Mouse (Mus musculus): ENCODE results near the gene Pitpnm1.
"Not testable (repeated sequence)": the region's sequence is repeated elsewhere in the genome, so short reads cannot be mapped to it uniquely, and the experiment has no call there.

Pitpnm1 gene

DNA sequence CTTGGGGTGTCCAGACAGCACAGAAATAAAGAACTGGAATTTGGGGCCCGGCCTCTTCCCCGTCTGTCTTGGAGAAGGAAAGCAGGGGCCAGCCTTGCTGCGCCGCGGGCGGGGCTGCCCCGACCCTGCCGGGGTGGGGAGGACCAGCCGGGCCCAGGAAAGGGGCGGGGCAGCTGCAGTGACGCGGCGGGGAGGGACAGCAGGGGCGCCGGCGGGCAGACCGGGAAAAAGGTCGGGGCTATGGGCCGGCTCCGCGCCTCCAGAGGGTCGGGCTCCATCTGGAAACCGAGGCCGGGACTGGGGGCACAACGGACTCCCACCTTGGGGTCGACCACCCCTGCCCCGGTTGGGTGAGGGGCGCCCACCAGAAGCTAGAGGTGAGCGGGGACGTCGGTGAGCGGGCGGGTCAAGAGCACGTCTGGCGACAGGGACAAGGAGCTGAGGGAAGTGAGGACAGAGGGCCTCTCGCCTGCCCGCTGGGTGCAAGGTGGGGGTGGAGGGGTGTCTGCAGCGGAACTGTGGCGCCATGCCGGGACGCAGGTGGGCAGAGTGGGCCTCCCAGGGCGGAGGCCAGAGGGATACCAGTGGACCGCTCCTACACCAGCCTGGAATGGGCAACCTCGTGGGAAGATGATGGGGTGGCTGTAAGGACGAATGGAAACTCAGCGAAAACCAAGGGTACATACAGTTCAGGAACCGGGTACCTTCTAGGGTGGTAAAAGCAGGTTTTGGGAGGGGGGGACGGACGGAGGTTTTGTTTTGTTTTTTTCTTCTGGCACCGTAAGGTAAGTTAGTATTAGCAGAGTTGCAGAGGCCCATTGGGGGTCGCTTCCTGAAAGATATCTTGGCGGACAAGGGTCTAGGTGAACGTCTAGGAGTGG lies at the start of gene Pitpnm1:
Gene Pitpnm1, plus strand, starts transcription at position 162 of the 881 bp plus-strand sequence.
- peak; percentile 85 to 93 for DNase-seq (ENCODE audit: low spot score in 2 of 2)

DNA sequence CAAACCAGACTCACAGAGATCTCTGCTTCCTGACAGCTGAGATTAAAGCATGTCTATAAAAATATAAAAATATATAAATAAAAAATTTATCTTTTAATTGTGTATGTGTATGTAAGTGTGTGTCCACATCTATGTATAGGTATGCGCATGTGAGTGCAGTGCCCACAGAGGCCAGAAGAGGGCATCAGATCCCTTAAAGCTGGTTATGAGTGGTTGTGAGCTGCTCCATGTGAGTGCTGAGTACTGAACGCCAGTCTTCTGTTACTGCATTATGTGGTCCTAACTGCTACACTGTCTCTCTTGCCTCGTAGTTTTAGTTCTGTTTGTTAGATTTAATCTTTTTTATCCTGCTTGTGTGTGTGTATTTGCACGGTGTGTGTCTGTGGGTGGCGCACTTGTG lies 48.8 kb upstream of the Pitpnm1 start:
- DNase-seq (ENCODE audit: low spot score in 2 of 2), result peak in 1 of 2 experiments; percentile 35

DNA sequence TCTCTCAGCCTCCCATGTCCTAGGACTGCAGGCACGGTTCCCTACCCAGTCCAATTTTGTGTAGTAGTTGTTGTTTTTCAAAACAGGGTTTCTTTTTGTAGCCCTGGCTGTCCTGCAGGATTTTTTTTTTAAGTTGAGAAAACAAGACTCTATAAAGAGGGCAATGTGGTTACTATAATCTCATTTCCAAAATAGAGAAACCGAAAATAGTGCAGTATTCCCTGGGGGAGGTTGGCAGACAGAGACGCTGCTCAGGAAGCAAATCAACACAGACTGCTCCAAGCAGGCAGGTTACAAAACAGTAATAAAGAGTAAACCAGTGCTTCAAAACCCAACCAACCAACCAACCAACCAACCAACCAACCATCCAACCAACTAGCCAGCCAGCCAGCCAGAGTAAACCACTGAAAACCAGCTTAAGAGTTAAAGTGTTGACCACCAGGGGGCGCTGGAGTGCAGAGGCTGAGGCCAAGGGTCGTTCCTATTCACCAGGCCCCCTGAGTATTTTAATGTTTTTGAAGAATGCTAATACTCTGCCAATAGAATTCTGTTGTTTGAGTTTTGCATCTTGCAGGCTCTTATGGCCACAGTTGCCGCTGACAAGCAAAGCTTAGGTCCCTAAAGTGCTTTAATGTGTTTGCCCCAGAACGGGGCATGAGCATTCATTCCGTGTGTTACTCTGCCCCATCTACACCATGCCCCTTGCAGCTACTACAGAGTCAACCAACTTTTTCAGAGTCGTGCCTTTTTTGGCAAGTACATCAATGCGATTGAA lies 47.9 kb upstream of the Pitpnm1 start:
- DNase-seq (ENCODE audit: low spot score in 2 of 2), result peak; percentile 75 to 94

DNA sequence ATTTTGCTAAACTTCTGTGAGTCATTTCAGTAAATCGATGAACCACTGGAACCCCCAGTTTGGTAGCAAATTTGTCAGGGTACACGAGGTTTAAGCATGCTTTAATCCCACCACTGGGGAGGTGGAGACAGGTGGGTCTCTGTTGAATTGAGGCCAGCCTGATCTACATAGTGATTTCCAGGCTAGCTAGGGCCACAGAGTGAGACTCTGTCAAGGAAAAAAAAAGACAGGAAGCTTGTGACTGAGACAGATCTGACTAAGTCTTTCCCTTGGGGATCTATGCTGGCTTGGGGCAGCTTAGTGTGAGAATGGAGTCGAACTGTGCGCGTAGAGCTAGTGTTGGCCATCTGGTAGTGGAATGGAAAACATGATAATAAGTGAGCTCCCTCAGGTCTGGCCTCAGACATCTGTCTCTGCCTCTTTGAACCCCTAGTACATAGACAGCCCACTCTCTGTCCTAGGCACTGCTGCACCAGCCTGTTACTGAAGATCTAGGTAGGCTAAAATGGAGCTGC lies 47.2 kb upstream of the Pitpnm1 start:
- peak in 1 of 2 experiments; percentile 60 for DNase-seq (ENCODE audit: low spot score in 2 of 2)

DNA sequence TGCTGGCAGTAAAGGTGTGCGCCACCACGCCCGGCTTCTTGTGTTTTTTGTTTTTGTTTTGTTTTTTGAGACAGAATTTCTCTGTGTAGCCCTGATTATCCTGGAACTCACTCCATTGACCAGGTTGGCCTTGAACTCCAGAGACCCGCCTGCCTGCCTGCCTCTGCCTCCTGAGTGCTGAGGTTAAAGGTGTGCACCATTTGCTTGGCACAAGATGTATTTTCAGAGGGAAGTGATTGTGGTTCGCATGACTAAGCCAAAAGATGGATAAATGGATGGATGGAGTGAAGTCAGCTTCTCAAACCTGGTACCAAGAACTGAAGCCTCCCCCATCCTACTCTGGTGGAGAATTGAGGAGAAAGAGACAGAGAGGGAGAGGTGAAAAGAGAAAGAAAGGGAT lies 45.2 kb upstream of the Pitpnm1 start:
- no peak for DNase-seq (ENCODE audit: low spot score in 2 of 2)

DNA sequence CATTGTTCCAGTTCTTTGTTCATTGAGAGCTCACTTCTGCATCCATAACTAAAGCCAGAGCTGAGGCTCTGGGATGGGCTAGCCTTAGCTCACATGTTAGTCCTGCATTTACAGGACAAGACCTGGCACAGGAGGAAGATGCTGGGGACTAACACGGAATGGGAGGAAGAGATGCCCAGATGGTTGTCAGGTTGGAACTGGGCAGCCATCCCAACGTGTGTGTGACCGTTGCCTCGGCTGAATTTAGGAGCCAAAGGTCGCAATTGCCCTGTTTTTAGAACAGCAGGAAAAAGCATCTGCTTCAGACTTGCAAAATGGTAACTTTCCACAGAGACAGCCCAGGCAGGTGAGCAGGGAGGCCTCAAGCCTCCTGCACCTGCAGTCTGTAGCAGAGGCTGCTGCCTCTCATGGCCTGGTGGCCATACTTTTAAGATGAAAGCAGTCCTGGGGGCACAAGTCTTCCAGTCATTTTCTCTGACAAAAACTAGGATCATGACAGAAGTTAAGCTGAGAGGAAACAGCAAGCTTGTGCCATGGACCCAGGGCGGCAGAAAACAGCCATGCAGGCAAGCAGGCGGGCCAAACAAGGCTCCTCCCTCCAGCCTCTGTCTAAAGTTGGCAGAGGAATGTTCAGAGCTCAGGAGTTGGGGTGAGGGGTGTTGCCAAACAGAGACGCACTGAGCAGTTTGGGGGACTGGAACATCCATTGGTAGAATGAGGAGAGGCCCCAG lies 44.4 kb upstream of the Pitpnm1 start:
- DNase-seq (ENCODE audit: low spot score in 2 of 2), result no peak

DNA sequence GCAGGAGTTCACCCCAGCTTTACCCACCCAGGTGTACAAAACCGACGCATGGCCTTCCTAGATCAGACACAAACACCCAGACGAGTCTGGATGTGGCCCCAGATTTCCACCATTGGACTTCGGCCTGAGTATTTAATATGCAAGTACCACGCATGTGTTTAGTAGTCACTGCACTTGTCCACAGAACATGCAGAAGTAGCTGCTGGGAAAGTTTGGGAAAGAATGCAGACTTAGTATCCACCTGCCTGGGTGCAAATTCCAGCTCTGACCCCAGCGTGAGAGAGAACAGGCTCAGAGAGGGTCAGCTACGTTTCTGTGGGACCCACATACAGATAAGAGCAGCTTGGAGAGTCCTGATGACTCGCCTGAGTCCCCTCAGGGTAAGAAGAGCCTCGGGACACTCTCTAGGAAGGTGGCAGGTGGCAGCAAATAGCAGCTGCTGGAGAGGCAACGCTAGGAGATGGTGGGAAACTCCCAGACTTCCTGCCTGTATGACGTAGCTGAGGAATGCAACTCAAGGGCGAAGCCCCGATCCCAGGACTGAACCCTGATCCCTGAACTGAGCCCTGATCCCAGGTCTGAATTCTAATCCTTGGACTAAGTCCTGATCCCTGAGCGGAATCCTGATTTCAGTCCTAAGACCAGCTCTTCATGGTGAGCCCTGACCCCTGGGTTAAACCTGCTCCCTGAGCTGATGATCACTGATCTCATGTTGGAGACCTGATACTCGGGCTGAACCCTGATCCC lies 43.7 kb upstream of the Pitpnm1 start:
- DNase-seq (ENCODE audit: low spot score in 2 of 2), result no peak

DNA sequence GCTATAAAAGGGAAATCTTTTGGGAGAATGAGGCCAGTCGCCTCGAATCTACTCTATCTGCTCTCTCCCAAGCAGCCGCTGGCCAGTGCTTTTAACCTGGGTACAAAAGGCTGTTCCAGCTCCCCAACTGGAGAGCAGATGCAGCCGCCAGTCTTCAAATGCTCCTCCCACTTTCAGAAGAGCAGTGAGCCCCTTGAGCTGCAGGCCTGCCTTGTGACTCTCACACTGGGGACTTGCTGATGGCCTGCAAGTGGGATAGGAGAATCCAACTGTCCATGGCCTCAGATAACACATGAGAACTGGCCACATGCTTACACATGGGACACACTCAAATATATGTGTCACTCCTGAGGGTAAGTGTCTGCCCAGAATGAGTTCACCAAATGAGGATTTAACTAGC lies 43.1 kb upstream of the Pitpnm1 start:
- no peak for DNase-seq (ENCODE audit: low spot score in 2 of 2)

DNA sequence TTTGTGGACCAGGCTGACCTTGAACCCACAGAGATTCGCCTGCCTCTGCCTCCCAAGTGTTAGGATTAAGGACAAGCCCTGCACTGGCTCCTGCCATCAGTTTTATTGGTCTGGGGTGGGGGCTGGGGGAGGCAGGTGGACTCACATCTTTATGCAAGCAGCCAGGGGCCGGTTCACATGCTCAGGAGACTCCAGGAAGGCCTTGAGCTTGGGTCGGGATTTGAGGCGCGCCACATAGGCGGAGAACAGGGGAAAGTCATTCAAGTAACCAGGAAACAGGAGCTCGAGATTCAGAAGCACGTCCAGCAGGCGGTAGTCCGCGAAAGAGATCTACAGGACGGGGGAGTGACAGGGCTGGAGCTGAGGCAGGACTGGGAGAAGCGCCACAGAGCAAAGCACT lies 42.4 kb upstream of the Pitpnm1 start:
- no peak for DNase-seq (ENCODE audit: low spot score in 2 of 2)

DNA sequence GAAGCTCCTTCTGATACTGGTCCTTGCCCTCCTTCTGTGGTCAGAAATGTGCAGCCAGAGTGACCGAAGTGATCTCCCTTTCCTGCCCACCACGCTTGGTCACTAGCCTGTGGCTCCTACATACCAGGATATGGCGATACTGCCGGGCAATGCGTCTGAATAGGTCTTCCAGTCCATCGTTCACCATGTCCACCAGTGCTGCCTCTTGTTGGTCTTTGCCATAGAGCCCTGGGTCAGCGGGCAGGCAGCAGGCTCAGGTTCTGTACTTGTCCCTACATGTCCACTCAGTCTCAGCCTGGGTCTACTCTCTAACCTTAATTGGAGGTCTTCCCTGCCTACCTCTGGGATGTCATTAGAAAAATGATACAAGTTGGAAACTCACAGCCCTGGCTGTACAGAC lies 41.8 kb upstream of the Pitpnm1 start:
- no peak for DNase-seq (ENCODE audit: low spot score in 2 of 2)

DNA sequence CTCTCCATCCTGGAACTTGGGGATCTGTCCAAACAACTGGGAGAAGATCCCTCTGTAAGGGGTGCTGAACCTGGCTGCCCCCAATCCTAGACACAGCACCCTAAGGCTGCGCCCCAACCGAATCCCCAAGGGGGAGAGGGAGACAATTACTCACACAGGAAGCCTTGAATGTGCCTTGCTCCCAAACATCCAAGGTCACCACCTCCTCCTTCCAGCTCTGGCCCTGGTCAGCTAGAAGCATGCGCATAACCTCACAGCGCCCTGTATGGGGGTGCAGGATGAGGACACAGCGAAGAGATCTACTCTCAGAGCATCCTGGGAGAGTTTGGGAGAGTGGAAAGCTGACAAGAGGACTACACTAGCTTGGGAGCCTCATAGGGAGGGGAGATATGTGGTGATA lies 41.2 kb upstream of the Pitpnm1 start:
- no peak for DNase-seq (ENCODE audit: low spot score in 2 of 2)

DNA sequence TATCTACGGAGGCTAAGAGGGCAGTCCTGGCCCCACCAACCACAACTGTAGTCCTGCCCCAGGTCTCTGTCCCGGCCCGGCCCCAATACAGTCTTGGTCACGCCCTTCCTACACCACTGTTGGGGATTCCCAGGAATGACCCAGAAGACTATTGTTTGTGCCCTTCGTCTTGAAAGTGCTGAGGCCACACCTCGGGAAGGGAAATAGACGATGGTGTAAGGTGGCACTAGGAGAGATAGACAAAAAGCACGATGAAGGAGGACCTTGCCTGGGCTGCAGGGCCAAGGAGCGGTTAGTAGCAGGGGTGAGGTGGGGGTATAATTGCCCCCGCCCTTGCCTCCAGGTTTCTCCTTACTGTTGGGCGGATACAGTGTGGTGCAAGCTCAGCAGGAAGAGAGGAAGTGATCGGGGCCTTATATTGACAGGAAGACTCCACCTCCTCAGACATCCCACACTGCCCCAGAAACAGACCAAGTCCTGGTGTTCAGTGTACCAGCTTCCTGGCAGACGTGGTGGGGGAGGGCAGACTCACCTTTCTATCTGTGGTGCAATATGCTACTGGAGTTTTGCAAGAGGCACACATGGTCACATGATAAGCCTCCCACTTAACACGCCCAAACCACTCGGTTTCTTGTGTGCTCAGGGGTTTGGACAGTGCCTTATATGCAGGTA lies 40.6 kb upstream of the Pitpnm1 start, which contains the start of gene Gstp3:
Gene Gstp3, minus strand, starts transcription at position 501 of the 672 bp plus-strand sequence.
- DNase-seq (ENCODE audit: low spot score in 2 of 2), result peak in 1 of 2 experiments; percentile 48

DNA sequence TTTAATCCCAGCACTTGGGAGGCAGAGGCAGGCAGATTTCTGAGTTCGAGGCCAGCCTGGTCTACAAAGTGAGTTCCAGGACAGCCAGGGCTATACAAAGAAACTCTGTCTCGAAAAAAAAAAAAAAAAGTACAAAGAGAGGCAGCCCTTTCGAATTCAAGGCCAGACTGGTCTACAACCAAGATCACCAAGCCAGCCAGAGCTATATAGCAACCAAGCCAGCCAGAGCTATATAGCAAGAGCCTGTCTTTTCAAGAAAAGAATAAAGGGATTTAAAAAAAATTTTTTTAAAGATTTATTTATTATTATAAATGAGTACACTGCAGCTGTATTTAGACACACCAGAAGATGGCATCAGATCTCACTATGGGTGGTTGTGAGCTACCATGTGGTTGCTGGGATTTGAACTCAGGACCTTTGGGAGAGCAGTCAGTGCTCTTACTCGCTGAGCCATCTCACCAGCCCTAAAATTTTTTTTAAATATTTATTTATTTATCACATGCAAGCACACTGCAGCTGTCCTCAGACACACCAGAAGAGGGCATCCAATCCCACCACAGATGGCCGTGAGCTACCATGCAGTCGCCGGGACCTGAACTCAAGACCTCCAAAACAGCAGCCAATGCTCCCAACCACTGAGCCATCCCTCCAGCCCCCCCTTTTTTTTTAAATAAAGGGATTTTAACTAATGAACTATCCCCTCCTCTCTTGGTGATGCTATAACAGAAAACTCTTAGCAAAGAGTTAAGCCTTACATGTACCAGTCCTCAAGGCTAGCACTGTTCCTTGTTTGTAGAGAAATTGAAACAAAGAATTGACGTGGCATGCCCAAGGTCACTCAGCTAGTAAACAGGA lies 39.5 kb upstream of the Pitpnm1 start:
- not testable (repeated sequence) for DNase-seq (ENCODE audit: low spot score in 2 of 2)

DNA sequence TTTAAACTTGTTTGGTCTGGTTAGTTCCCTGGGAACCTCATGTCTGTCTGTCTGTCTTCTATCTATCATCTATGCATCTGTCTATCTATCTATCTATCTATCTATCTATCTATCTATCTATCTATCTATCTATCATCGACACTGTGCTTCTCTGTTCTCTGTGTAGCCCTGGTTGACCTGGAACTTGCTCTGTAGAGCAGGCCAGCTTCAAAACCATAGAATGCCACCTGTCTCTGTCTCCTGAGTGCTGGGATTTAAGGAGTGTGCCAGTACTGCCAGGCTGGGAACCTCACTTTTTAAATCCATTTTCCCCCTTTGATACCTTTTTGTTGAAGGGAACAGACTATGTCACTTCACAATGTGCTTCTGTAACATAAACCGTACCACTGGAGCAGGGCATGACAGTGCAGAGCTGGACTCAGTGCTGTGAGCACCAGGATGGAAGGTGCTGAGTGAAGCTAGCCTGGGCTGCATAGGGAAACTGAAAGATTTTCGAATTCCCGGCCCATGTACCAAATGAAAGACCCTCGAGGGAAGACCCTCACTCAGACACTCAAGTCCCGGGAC lies 38.8 kb upstream of the Pitpnm1 start:
- no peak for DNase-seq (ENCODE audit: low spot score in 2 of 2)

DNA sequence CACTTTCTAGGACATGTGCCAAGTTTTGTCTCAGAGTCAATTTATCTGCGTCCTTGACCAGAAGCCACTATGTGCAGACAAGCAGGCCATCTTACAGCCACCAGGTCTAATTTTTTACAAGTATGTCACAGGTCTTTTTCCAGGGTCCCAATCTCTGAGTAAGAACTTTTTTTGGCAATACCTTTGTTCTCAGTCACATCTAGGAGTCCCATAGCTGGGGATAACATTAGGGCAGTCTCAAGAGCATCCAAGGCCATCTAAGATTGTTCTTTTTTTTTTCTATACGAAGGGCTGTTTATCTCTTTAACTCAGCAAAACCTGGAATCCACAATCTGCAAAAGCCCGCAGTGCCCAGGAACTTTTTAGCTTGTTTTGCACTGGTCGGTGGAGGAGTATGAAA lies 36.4 kb upstream of the Pitpnm1 start:
- not testable (repeated sequence) for DNase-seq (ENCODE audit: low spot score in 2 of 2)

DNA sequence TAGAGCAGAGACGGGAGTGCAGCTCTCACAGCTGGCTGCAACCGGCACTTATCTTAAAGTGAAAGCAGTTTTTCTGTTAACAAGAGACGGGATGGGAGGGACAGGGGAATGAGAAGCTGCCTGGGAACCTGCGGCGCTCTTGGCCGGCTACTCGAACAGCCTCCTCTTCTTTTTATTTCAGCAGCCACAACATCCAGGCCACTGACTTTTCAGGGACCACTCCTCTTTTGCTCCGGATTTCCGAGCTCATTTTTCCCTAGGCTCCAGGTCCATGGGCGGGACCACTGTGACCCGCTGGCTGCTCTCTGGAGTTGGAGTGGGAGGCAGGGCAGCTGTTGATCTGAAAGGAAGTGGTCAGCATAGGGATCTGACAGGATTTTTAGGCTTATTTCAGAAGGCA lies 35.3 kb upstream of the Pitpnm1 start:
- not testable (repeated sequence) for DNase-seq (ENCODE audit: low spot score in 2 of 2)

DNA sequence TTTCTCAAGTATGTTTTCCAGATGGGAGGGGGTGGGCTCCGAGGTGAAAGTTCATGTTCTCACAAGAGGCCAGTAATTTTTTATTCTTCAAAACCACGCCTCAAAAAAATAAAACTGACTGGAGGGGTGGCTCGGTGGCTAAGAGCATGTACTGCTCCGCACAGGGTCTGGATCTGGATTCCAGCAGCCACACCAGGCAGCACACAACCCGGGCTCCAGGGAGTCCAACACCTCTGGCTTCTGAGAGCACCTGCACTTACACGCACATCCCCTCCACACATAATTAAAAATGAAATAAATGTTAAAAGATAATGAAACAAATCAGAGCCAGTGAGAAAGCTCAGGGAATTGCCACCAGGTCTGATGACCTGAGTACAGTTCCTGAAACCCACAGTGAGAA lies 33.5 kb upstream of the Pitpnm1 start:
- DNase-seq (ENCODE audit: low spot score in 2 of 2), result no peak

DNA sequence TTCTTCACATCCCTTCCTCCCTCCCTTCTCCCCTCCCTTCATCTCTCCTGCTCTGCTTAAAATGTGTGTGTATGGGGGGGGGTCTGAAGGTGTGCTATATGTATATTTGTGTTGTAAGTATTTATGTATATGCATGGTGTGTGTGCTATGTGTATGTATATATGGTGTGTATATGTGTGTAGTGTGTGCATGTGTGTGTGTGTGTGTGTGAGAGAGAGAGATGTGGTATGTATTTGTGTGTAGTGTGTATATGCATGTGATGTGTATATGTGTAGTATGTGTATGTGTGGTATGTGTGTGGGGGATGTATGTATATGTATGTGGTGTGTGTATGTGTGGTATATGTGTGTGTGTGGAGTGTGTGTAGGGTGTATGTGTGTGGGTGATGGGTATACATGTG lies 32.9 kb upstream of the Pitpnm1 start:
- no peak for DNase-seq (ENCODE audit: low spot score in 2 of 2)

DNA sequence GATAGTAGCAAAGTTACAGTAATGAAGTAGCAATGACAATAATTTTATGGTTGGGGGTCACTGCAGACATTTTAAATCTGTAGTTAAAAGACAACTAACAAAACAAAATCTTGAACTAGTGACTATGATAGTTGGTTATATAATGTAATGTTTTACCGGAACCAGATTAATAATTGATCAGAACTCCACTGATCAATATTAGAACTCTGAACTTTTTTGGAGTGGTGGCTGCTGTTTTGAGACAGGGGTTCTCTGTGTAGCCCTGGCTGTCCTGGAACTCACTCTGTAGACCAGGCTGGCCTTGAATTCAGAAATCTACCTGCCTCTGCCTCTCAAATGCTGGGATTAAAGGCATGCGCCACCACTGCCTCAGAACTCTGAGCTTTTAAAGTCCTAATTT lies 31.6 kb upstream of the Pitpnm1 start:
- not testable (repeated sequence) for DNase-seq (ENCODE audit: low spot score in 2 of 2)

Data from spleen, postnatal 4 days (tissue).